Mouse (Mus musculus) c-Kit-positive CD71-positive TER-119-negative erythroid progenitor cells, embryonic 14.5 days (primary cell): ENCODE measurements around the gene Ubtd2.
"Not testable (repeated sequence)": the region's sequence is repeated elsewhere in the genome, so short reads cannot be mapped to it uniquely, and the experiment has no call there.

Source experiments
- DNase-seq: peaks from one replicate; pipeline ENCODE4 v3.0.0-alpha.2; 2013; ENCODE audit warnings: low read depth

The Ubtd2 gene

DNA sequence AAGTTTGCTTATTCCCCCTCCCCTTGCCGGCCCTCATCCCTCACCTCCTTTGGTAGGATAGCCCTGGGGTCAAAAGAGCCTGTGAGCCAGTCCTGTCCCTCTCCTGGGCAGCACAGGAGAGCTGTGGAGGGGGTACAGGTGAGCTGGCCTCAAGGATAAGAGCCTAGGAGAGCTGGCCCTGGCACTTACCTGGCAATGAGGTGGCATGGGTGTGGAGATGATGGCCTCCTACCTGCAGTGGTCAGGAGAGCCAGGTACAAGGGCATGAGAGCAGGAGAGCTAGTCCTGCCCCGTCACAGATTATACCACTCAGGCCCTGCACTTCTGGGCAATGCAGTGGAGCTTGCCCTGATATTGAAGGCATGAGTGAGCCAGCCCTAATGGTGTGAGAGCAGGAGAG is 9.1 kb downstream of the Ubtd2 start:
- no peak for DNase-seq

DNA sequence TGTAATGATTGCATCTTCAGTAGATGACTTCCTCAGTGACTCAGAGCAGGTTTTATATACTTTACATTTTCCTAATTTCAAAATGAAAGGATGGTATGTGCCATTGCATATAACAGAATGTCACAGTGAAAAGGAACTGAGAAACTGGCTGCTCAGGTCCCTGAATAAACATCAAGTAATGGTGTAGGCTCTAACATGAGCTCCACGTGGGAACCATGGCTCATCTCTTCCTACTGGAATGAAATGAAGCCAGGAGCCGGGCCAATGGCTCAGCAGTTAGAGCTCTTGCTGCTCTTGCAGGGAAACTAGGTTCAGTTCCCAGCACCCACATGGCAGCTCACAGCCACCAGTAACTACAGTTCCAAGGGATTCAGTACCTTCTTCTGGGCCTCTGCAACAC is 16.8 kb downstream of the Ubtd2 start:
- DNase-seq: no peak

DNA sequence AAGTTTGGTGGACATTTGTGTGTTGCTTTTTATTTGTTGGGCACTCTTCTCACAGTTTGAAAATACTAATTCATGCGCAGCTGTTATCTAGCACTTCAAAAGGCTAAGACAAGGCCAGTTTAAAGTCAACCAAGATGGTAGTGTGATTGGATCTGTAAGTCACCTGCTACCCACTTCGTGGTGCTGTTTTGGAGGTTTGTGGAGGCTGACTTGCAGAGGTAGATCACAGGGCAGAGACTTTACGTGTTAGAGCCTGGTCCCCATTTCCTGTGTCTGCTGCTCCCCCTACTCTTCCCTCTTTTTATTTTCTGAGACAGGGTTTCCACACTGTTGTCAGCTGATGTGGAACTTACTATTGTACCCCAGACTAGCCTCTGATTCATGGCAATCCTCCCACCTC is 19.6 kb downstream of the Ubtd2 start:
- no peak for DNase-seq

DNA sequence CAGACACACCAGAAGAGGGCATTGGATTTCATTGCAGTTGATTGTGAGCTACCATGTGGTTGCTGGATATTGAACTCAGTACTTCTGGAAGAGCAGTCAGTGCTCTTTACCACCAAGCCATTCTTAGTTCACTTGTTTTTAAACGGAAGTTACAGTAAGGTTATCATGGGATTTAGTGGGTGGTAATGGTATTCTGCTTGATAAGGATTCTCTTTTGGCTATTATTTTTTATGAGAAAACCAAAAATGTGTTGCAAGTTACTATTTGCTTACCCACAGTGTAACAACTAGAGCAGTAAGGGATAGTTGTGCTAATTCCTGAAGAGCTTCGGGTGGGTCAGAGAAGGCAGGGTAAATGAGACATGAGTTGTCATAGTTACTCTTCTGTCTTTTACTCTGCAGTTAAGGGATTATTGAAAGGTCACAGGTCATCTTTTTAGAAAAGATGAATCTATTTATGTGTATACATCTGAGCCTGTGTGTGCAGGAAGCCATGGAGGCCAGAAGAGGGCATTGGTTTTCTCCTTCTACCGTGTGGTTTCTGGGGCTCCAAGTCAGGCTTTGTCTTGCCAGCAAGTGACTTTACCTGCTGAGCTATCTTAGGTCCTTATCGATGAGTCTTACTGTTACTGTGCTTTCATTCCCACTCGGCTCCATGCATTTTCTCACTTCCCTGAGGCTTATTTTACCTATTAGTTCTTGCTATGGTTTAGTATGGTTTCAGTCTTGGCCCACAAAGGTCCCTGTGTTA is 20.5 kb downstream of the Ubtd2 start:
- no peak for DNase-seq

DNA sequence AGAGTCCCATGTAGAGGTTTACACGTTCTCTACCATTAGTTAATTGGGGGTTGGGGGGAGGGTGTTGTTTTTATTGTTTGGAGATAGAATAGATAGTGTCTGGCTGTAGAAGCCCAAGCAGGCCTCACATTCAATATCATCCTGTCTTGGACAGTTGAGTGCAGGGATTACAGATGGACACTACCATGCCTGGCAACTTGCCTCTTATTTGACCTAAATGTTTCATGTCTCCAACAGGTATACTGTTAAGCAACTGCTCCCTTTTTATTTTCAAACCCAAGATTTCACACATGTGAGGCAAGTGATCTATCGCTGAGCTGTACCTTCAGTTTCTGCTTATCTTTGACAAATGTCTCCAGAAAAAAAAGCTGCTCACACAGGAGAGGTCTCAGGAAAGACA is 26.4 kb downstream of the Ubtd2 start:
- no peak for DNase-seq

DNA sequence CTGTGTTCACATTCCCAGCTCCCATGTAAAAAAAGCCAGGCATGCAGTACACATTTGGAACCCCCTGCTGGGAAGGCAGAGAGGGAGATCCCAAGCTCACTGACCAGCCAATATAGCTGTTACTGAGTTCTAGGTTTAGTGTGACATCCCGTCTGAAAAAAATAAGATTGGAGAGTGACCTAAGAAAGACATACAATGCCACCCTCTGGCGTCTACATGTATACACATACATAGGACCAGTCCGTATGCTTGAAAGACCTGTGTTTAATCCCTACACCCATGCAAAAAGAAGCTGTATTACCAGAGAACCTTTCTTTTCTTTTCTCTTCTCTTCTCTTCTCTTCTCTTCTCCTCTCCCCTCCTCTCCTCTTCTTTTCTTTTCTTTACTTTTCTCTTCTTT is 30.1 kb downstream of the Ubtd2 start:
- no peak for DNase-seq

DNA sequence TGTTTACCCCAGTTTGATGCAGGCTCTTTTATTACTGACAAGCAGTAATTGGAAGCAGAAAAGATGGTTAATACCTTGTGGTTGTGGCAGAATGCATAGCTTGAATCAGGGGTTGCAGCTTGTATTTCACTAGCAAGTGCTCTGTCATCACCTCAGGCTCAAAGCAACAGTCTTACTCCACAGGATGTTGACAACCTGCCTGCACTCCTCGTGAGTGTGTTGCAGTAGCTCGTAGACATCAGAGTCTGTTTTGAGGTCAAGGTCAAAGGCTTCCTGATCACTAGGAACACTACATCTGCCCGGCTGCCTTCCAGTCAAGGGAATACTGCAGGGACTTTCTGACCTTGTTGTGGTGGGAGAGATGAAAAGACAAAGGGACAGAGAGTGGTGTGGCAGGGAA is 31.5 kb downstream of the Ubtd2 start:
- DNase-seq: no peak

DNA sequence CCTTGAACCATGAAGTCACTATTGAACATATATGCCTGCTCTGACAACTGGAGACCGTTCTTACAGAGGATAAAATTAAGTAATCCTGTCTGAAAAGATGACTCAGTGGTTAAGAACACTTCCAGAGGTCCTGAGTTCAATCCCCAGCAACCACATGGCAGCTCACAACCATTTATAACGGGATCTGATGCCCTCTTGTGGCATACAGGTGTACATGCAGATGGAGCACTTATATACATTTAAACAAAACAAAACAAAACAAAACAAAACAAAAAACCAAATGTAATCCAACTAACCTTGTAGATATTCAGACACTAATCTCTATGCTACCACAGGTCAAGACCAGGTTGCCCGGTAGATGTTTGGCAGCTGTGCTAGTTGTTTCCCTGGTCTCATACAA is 32.3 kb downstream of the Ubtd2 start:
- no peak for DNase-seq

DNA sequence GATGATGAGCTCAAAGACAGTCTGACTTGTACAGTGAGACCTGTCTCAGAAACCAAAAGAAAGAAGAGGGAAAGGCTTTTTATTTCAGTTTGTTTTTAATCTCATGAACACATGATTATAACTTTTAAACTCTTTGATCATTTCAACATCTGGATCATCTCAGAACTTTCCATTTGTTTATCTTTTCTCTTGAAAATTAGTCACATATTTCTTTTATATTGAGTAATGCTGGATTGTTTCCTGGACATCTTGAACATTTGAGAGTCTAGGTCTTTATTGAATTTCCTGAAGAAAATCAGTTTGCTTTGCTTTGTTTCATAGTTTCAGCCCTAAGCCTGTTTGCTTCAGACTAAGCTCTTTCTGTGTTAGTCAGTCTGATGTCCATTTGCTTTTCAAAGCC is 33.2 kb downstream of the Ubtd2 start:
- no peak for DNase-seq

DNA sequence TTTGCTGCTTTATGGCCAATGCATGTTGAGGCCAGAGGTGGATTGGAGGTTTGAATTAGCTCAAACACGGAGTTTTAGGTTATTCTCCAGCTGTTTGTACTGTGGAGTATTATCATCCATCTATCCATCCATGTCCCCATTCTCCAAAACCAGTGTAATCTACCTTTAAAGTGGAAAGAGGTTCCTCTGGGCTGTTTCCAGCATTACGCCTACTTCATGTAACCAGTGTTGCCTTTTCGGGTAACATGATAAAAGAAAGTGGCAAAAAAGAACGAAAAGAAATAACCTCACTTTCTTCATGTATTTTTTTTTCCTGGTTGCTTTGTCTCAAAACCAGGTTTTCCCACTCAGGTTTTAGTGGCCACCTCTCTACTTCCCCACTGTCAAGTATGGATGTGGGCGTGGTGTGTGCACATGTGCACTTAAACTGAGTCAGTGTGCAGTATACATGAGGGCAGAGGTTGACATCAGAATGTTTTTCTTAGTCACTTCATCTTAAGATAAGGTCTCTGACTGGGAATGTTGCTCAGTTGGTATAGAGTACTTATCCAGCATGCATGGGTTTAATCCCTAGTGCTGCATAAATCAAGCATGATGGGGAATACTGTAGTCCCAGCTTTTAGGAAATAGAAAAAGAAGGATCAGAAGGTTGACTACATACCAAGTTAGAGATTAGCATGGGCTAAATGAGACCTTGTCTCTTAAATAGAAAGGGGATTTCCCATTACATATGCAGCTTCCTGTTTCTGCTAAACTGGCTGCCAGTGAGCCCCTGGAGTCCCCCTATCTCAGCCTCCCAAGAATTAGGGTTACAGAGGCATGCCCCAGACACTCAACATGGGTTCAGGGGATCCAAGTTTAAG is 33.9 kb downstream of the Ubtd2 start:
- no peak for DNase-seq

DNA sequence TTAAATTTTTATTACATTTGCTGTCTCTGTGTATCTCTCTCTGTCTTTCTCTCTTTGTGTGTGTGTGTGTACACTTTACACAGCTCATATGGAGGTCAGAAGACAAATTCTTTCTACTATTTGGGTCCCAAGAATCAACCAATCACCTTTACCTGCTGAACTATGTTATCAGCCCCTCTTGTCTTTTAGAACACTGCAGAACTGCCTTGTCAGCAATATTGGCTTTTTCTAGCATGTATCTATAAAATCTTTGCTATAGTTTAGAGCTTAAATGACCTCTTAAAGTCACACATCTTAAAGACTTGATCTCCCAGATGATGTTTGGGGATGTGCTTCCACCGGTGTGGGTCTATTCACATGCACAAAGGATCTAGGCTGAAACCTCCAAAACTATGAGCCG is 35.9 kb downstream of the Ubtd2 start:
- no peak for DNase-seq

DNA sequence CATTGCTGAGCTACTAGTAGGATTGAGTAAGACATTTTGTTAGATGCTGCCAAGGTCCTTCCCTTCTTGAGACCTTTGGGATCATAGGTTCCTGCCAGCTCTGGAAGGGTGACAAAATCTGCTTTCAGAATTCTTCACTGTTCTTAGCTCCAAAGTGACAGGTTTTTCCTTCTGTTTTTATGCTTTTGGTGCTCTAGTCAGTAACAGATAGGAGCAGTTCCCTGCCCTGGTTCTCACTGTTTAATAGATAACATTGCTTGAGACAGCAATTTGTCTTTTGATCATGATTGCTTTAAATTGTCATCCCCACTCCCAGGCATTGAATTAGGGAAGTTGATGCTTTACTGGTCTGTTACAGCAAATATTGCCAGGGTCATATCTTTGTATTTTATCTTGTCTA is 38.1 kb downstream of the Ubtd2 start:
- no peak for DNase-seq

DNA sequence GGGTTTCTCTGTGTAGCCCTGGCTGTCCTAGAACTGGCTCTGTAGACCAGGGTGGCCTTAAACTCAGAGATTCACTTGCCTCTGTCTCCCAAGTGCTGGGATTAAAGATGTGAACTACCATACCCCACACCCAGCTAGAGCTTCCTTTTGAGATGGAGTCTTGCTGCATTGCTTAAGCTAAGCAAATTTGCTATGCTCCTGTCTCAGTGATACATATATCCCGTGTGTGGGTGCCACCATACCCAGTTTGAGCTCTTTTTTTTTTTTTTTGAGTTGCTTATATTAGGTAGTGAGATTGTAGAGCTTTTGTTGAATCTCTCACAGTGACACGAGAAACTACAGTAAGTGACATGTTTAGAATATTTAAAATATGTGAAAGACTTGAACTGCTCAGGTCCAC is 40.1 kb downstream of the Ubtd2 start:
- DNase-seq: no peak

DNA sequence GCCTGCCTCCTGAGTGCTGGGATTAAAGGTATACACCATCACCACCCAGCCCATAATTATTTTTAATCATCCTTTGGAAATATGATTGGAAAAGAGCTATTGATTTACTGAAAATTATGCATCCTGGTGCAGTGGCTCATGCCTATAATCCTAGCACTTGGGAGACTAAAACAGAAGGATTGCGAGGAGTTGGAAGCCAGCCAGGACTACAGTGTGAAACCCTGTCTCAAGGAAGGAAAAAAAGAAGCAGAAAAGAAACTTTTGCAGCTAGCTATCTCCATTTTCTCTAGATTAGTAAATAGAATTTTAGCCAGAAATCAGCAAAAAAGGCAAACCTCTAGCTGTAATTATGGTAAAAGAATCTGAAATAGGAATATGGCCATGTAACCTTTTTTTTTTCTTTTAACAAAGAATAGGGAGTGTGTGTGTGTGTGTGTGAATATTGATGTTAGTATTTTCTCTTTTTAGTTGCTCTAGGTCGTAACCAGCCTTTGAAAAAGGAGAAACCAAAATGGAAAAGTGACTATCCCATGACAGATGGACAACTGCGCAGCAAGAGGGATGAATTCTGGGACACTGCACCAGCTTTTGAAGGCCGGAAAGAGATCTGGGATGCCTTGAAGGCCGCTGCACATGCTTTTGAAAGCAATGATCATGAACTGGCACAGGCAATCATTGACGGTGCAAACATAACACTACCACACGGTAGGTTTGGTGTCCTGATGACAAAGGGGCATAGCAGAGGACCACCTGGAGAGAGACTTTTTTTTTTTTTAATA is 43.8 kb downstream of the Ubtd2 start:
- DNase-seq: no peak

DNA sequence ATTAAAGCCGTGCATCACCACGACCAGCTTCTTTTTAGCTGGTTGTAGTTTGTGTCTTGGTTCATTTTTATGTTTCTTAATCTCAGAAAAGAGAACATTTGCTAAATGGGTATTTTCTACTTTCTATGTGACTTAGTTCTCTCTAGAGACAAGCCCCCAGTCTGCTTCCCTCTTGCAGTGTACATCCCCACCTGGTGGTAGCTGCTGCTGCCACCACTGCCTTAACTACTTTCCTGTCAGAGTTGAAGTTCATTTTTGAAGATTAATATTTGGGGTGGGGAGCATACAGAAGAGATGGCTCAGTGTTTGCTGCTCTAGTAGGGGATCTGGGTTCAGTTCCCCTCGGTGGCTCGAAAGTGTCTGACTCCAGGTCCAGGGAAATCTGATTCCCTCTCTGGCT is 44.8 kb downstream of the Ubtd2 start:
- DNase-seq: no peak

DNA sequence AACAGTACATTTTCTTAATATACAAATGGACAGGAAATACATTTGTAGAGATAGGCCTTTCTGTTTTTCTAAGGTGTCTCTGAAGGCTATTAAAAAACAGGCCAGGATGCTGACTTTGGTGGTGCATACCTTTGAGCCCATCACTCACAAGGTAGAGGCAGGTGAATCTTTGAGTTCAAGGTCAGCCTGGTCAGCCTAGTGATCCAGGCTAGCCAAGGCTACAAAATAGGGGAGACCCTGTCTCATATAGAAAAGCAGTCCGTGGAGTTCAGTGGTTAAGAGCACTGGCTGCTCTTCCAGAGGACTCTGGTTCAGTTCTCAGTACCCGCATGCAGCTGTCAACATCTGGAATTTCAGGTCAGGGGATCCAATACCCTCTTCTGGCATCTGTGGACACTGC is 48.5 kb downstream of the Ubtd2 start:
- no peak for DNase-seq

DNA sequence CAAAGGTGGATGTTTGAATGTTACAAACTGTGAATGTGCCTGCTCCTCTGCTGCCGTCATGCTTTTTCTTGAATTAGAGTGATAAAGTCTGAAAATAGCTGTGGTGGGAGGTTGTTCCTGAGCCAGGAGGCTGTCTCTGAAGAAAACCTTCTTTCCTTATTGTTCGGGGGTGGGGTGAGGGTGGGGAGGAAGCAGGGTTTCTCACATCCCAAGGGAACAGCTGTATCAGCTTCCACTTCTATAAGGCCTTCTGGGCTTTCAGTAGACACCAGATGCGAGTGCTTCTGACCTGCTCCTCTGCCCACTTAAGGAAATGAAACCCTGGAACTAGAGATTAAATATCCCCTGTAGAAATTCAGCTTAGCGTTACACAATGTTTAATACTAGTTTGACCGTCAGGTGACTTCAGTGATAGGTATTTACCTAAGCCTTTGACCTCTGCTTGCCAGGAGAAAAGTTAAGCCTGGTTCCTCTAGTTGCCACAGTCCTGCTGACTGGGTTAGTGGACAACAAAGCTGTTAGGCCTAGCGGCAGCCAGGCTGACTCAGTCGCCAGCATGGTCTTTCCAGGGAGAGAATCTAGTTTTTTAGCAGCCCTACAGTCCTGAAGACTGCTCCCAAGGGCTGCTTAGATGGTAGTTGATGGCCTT is 50.0 kb downstream of the Ubtd2 start:
- DNase-seq: no peak

DNA sequence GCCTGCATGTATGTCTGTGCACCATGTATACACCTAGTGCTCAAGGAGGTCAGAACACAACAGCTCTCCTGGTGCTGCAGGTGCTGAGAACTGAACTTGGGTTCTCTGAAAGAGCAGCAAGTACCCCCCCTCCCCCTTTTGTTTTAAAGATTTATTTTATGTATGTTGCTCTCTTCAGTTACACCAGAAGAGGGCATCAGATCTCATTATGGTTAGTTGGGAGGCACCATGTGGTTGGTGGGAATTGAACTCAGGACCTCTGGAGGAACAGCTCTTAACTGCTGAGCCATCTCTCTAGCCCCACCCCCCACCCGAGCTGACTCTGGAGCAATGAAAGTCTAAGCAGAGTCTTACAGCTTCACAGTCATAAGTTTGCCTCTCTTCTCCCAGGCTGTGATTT is 55.8 kb downstream of the Ubtd2 start:
- DNase-seq: no peak

DNA sequence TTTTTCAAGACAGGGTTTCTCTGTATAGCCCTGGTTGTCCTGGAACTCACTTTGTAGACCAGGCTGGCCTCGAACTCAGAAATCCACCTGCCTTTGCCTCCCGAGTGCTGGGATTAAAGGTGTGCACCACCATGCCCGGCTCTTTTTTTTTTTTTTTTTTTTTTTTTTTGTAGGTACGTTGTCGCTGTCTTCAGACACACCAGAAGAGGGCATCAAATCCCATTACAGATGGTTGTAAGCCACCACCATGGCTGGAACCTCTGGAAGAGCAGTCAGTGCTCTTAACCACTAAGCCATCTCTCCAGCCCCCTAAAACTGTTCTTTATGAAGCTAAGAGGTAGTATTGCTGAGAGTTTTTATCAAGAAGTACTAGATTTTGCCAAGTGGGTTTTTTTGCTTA is 59.7 kb downstream of the Ubtd2 start:
- not testable (repeated sequence) for DNase-seq

DNA sequence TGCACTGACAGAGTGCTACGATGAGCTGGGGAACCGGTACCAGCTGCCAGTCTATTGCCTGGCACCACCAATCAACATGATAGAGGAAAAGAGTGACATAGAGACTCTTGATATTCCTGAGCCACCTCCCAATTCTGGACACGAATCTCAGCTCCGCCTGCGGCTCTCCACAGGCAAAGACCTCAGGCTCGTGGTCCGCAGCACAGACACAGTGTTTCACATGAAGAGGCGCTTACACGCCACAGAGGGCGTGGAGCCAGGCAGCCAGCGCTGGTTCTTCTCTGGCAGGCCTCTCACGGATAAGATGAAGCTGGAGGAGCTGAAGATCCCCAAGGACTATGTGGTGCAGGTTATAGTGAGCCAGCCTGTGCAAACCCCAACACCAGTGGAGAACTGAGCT is 60.9 kb downstream of the Ubtd2 start:
- DNase-seq: no peak

DNA sequence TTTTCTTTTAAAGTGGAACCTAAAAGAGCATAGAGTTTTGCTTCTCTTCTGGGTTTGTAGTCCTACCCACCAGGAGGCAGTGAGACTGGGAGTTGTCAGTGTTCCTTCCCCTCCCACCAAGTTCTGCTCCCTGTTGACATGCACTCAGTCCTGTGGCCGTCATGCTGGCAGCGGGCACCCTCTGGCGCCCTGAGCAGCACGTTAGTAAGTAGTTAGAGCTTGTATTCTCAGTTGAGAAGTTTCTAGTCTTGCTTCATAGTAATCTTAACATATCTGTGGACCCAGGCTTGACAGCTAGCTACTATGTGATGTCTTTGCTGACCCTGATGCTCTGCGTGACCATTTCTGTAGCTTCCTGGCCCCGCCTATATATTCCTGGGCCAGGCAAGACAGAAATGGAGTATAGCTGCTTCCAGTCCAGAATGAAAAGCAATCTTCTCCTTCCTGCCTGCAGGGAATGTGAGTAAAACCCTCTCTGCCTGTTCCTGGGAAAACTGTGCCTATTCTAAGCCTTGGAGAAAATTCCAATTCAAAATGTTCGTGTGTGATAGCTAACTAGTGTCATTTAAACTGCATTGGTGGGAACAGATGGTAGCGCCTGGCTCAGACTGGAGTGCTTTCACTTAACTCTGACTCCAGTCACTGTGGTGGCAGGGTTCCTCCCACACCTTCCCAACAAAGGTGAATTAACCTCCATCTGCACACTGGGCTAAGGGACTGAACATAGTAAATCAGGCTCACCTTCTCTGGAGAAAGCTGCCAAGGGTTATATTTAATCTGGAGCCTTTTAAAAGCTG is 61.9 kb downstream of the Ubtd2 start:
- DNase-seq: no peak

DNA sequence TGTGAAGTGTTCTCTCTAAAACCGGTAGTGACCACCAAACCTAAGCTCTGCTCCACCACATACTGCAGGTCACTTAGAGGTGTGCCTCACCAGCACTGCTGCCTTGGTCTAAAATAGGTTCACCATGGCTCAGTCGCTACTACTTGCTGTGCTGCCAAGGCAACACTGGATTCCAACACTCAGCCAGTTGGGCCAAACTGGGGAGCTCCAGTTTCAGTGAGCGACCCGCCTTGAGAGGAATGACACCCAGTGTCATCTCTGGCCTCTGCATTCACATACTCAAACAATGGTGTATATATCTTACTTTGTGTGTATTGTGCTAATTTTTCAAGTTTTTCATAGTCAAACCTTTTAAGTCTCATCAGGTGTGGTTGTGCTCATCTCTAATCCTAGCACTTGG is 63.6 kb downstream of the Ubtd2 start:
- no peak for DNase-seq
